Mouse (Mus musculus): Measurements from ENCODE around the gene Olfr299.

The Olfr299 gene

GRCm38 (mm10) chr7:86459621-86460020 is at the start of gene Olfr299:
Olfr299 (plus strand) TSS chr7:86459921.
- DNase-seq = no peak

DNA sequence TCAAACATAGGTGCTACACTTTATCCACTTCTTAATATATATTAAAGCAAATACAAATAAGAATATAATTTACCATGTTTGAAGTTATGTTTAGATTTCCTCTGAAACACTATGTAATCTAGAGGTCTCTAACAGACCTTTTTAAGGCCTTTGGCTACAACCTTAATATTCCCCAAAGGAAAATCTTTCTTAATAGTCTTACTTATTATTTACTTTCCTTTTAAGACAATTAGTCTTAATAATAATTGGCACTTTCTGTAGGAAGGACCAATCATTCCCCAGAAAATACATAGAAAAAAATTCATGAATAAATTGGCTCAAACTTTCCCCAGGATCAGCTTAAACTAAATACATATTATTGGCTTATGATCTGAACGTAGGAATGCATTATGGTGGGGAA is 32.7 kb downstream of the Olfr299 start, which contains the start of gene Olfr298:
Gene Olfr298, minus strand, starts transcription at position 101 of the 400 bp plus-strand sequence.
- no peak for DNase-seq

Measured in B cell, adult 2 months (primary cell).